Mouse (Mus musculus) CH12.LX (cell line): ENCODE results near the gene Dnajc17.

Source experiments
- CTCF ChIP-seq, 2 experiments: IDR thresholded peaks in 1 of 2; conservative IDR thresholded peaks in 1 of 2; 2 replicates each; pipeline ENCODE4 v1.5.1; 2011 to 2012; ENCODE audit warnings: low read depth in 2 of 2, low read length in 2 of 2, improper control_type of control experiment in 1 of 2, inconsistent platforms in 1 of 2, mild to moderate bottlenecking in 1 of 2, moderate library complexity in 1 of 2
- MAX ChIP-seq: IDR thresholded peaks from 2 replicates; pipeline ENCODE4 v1.6.1; 2011; ENCODE audit warnings: low read length, improper control_type of control experiment
- MYC ChIP-seq: IDR thresholded peaks from 2 replicates; pipeline ENCODE4 v1.6.1; 2011; ENCODE audit warnings: low read depth, mild to moderate bottlenecking, improper control_type of control experiment, low read length
- POLR2A ChIP-seq: IDR thresholded peaks from 2 replicates; pipeline ENCODE4 v1.6.1; 2011; ENCODE audit warnings: low read depth, mild to moderate bottlenecking, improper control_type of control experiment, low read length
- TCF12 ChIP-seq: IDR thresholded peaks from 2 replicates; pipeline ENCODE4 v1.6.1; 2014; ENCODE audit warnings: low read depth, mild to moderate bottlenecking, inconsistent platforms, low read length, improper control_type of control experiment
- ZC3H11A ChIP-seq: IDR thresholded peaks from 2 replicates; pipeline ENCODE4 v1.6.1; 2012; ENCODE audit warnings: low read depth, mild to moderate bottlenecking, inconsistent platforms, low read length, improper control_type of control experiment

DNA sequence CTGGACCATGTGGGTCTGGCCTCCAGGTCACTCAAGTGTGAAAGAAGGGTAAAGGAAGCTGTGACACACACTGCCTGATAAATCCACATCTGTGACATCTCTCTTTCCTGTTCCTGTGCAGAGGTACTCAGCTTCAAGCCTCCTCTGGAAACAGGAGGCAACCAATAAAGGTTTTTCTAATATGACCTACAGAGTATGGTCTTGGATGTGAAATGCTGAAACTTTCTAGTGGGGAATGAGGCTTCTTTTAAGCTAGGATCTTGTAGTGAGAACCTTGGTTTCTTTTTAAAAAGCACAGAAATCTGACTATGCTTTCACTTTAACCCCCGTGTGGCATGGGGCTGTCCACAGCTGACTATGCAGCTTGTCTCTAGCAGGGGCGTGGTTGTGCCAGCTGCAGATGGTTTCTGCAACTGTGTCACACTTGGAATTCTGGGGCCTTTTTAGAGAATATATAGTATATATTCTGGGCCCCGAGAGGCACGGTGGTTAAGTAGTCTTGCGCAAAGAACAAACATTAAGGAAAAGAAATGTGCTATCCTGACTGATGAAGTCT is 31.1 kb downstream of the Dnajc17 start:
- no peak for TF ChIP-seq CTCF (conservative IDR thresholded peaks at IDR 0.05 in 1 of 2, IDR thresholded peaks at IDR 0.05 in 1 of 2; ENCODE audit: low read depth in 2 of 2, low read length in 2 of 2)
- TF ChIP-seq ZC3H11A = no peak
- no peak for TF ChIP-seq POLR2A
- TF ChIP-seq MYC = no peak
- TF ChIP-seq MAX = peak; percentile 27; the same call in 1 of the 2 replicates
- peak; percentile 52; the same call in 1 of the 2 replicates for TF ChIP-seq TCF12
